Mouse (Mus musculus): ENCODE data around the gene Glb1l2. TPM values are rescaled to one million over a fixed set of nuclear protein-coding genes. Genes with fewer than 3 reads are reported as not detected.

The Glb1l2 gene
- total and polyA plus RNA-seq, 3 experiments: not detected

- Histone ChIP-seq H3K27me3 (replicated peaks) (no peaks in the 10 kb centered on the region), H3K4me3 (replicated peaks in 1 of 3; ENCODE audit: low read depth in 2 of 3, low read length in 2 of 3, poor library complexity in 1 of 3) (no peak overlapping the region), H3K27ac (ENCODE audit: insufficient read depth, low read depth) (no peak overlapping the region), H3K79me2 (replicated peaks; ENCODE audit: control insufficient read depth, extremely low read depth, insufficient read depth, poor library complexity, severe bottlenecking) (no peaks in the 10 kb centered on the region), H3K4me2 (ENCODE audit: insufficient read depth, low read depth, poor library complexity, severe bottlenecking) (no peak overlapping the region), H3K9ac (ENCODE audit: insufficient read depth, low read depth) (no peak overlapping the region), H3K4me1 (ENCODE audit: control insufficient read depth in 1 of 2, insufficient read depth in 2 of 2) (peaks cover 0 to 10% of the 10 kb centered on the region in 2 experiments; a peak in 2 of 4 replicates), H3K36me3 (replicated peaks in 1 of 2; ENCODE audit: control insufficient read depth in 1 of 2, insufficient read depth in 1 of 2, low read length in 1 of 2) (no peaks in the 10 kb centered on the region), H3K9me3 (replicated peaks; ENCODE audit: low read length) (no peaks in the 10 kb centered on the region)
- dilution Hi-C loops (cut with MboI; ENCODE audit: extremely low pct_ligation_motif_present, extremely low pct_unique_long_range_greater_than_20kb, low sequenced_read_pairs): no loop called here
- DNase-seq (ENCODE audit: extremely low read depth): no peak
- TF ChIP-seq RAD21 (IDR thresholded peaks at IDR 0.05; ENCODE audit: low read depth, low read length) (no peak), USF2 (conservative IDR thresholded peaks at IDR 0.05; ENCODE audit: low read depth, low read length) (no peak), MAX (IDR thresholded peaks at IDR 0.05; ENCODE audit: low read length) (no peak), CTCF (conservative IDR thresholded peaks at IDR 0.05 in 1 of 2, IDR thresholded peaks at IDR 0.05 in 1 of 2; ENCODE audit: low read depth in 2 of 2, low read length in 2 of 2) (no peak), ZNF384 (IDR thresholded peaks at IDR 0.05; ENCODE audit: low read depth, low read length) (no peak), POLR2AphosphoS2 (IDR thresholded peaks at IDR 0.05; ENCODE audit: low read depth, low read length) (no peak), KAT2A (IDR thresholded peaks at IDR 0.05; ENCODE audit: insufficient replicate concordance, low read length) (no peak), HCFC1 (IDR thresholded peaks at IDR 0.05; ENCODE audit: low read depth, low read length) (no peak), CHD2 (IDR thresholded peaks at IDR 0.05; ENCODE audit: low read length) (no peak), ELF1 (IDR thresholded peaks at IDR 0.05; ENCODE audit: low read depth, low read length) (no peak), CHD1 (IDR thresholded peaks at IDR 0.05; ENCODE audit: low read depth, low read length) (no peak), ETS1 (conservative IDR thresholded peaks at IDR 0.05; ENCODE audit: low read depth, low read length) (no peak), NRF1 (IDR thresholded peaks at IDR 0.05; ENCODE audit: low read depth, low read length) (no peak)
- in situ Hi-C loops (cut with MboI; ENCODE audit: low pct_ligation_motif_present, low pct_unique_long_range_greater_than_20kb, low sequenced_read_pairs): no loop called here
These were observed 87.9 kb downstream of the Glb1l2 start for GRCm38 (mm10) chr9:26718388-26718787.

Other genes starting within 250 kb of the Glb1l2 start
- gene B3gat1, start 72.7 kb downstream of the Glb1l2 start, total RNA-seq (2012; rRNA removed): not detected in 2 replicates
- gene B3gat1, start 72.7 kb downstream of the Glb1l2 start, total RNA-seq (2014; rRNA removed): not detected in 2 replicates
- gene B3gat1, start 72.7 kb downstream of the Glb1l2 start, polyA plus RNA-seq (2012; ENCODE audit: insufficient read length, low read depth): not detected in 2 replicates
- not detected in 2 replicates for gene Glb1l3, start 54.4 kb upstream of the Glb1l2 start, total RNA-seq (2012; rRNA removed)
- gene Glb1l3, start 54.4 kb upstream of the Glb1l2 start, total RNA-seq (2014; rRNA removed): not detected in 2 replicates
- not detected in 2 replicates for gene Glb1l3, start 54.4 kb upstream of the Glb1l2 start, polyA plus RNA-seq (2012; ENCODE audit: insufficient read length, low read depth)
- gene Gm1110, start 116.6 kb upstream of the Glb1l2 start, total RNA-seq (2012; rRNA removed): 5.1 and 10.6 TPM in 2 replicates
- 0.35 TPM in 1 of 2 replicates, not detected in the other for gene Gm1110, start 116.6 kb upstream of the Glb1l2 start, total RNA-seq (2014; rRNA removed)
- gene Gm1110, start 116.6 kb upstream of the Glb1l2 start, polyA plus RNA-seq (2012; ENCODE audit: insufficient read length, low read depth): 0.27 TPM in 1 of 2 replicates, not detected in the other
- 22.8 and 24.7 TPM in 2 replicates for gene Acad8, start 193.1 kb upstream of the Glb1l2 start, total RNA-seq (2012; rRNA removed)
- 21.7 and 26.7 TPM in 2 replicates for gene Acad8, start 193.1 kb upstream of the Glb1l2 start, total RNA-seq (2014; rRNA removed)
- 13.7 and 18.8 TPM in 2 replicates for gene Acad8, start 193.1 kb upstream of the Glb1l2 start, polyA plus RNA-seq (2012; ENCODE audit: insufficient read length, low read depth)
- gene Thyn1, start 193.2 kb upstream of the Glb1l2 start, total RNA-seq (2012; rRNA removed): 150 and 176 TPM in 2 replicates
- 203 and 230 TPM in 2 replicates for gene Thyn1, start 193.2 kb upstream of the Glb1l2 start, total RNA-seq (2014; rRNA removed)
- gene Thyn1, start 193.2 kb upstream of the Glb1l2 start, polyA plus RNA-seq (2012; ENCODE audit: insufficient read length, low read depth): 141 and 151 TPM in 2 replicates
- 30.5 and 33.8 TPM in 2 replicates for gene Vps26b, start 223.6 kb upstream of the Glb1l2 start, total RNA-seq (2012; rRNA removed)
- 21.0 and 22.3 TPM in 2 replicates for gene Vps26b, start 223.6 kb upstream of the Glb1l2 start, total RNA-seq (2014; rRNA removed)
- gene Vps26b, start 223.6 kb upstream of the Glb1l2 start, polyA plus RNA-seq (2012; ENCODE audit: insufficient read length, low read depth): 16.6 and 17.7 TPM in 2 replicates
- gene Ncapd3, start 223.7 kb upstream of the Glb1l2 start, total RNA-seq (2012; rRNA removed): 32.2 and 33.7 TPM in 2 replicates
- gene Ncapd3, start 223.7 kb upstream of the Glb1l2 start, total RNA-seq (2014; rRNA removed): 38.2 and 39.2 TPM in 2 replicates
- 23.5 and 29.9 TPM in 2 replicates for gene Ncapd3, start 223.7 kb upstream of the Glb1l2 start, polyA plus RNA-seq (2012; ENCODE audit: insufficient read length, low read depth)